Mouse (Mus musculus) kidney, embryonic 14.5 days (tissue): Measurements from ENCODE around the gene Dhx33. TPM values are rescaled to one million over a fixed set of nuclear protein-coding genes. Genes with fewer than 3 reads are reported as not detected.
A peak's percentile ranks its signal among the peaks of the same experiment; 100 is the strongest.

Experiments used
- ATAC-seq: fragments of 200-750 bp; cut with Nextera tagmentation; 2 replicates; pipeline ENCODE4 v1.8.0; 2017; ENCODE audit warnings: moderate number of reproducible peaks, mild to moderate bottlenecking, moderate TSS enrichment, moderate library complexity; ENCODE audit not compliant: low FRiP score, low TSS enrichment
- H3K27ac ChIP-seq: fragments of 300-500 bp; sonication (generic); 2 replicates; pipeline ENCODE4 v1.5.1; 2014; ENCODE audit warnings: low read depth, mild to moderate bottlenecking, low read length, moderate library complexity, mixed read lengths
- H3K27me3 ChIP-seq: fragments of 300-500 bp; sonication (generic); 2 replicates; pipeline ENCODE4 v1.6.1; 2014; ENCODE audit warnings: mild to moderate bottlenecking, low read length; ENCODE audit not compliant: control insufficient read depth, insufficient read depth
- H3K36me3 ChIP-seq: fragments of 300-500 bp; sonication (generic); 2 replicates; pipeline ENCODE4 v1.6.1; 2014; ENCODE audit warnings: low read length, mixed read lengths; ENCODE audit not compliant: control insufficient read depth, insufficient read depth
- H3K4me1 ChIP-seq: fragments of 300-500 bp; sonication (generic); 2 replicates; pipeline ENCODE4 v1.6.1; 2014; ENCODE audit warnings: low read length, mixed read lengths; ENCODE audit not compliant: control insufficient read depth, insufficient read depth
- H3K4me2 ChIP-seq: fragments of 300-500 bp; sonication (generic); replicated peaks from 2 replicates; pipeline ENCODE4 v1.6.1; 2014; ENCODE audit warnings: low read depth, mild to moderate bottlenecking, low read length
- H3K4me3 ChIP-seq: fragments of 300-500 bp; sonication (generic); 2 replicates; pipeline ENCODE4 v1.5.1; 2014; ENCODE audit warnings: mild to moderate bottlenecking, low read length
- H3K9ac ChIP-seq: fragments of 300-500 bp; sonication (generic); 2 replicates; pipeline ENCODE4 v1.6.1; 2014; ENCODE audit warnings: low read depth, mild to moderate bottlenecking, low read length, moderate library complexity
- H3K9me3 ChIP-seq: fragments of 300-500 bp; sonication (generic); 2 replicates; pipeline ENCODE4 v1.6.1; 2016; ENCODE audit warnings: low read length; ENCODE audit not compliant: control insufficient read depth
- WGBS: fragments of 180-500 bp; shearing (Covaris S2); extraction: QIAGEN DNeasy Blood & Tissue Kit; methylation state at CpG from one replicate; pipeline ENCODE4 v1.1.7; 2014; 5-methylcytosine and 5-hydroxymethylcytosine counted together
- polyA plus RNA-seq: library from polyadenylated mRNA; unstranded; fragments of >200 nt; fragmentation: Nextera tagmentation; extraction: Ambion mirVana; gene quantifications from 2 replicates; pipeline ENCODE4 v1.2.1, GENCODE M21; 2014

Gene Dhx33
- polyA plus RNA-seq, 1 experiment from 2014 or later = 29.9 TPM

DNA sequence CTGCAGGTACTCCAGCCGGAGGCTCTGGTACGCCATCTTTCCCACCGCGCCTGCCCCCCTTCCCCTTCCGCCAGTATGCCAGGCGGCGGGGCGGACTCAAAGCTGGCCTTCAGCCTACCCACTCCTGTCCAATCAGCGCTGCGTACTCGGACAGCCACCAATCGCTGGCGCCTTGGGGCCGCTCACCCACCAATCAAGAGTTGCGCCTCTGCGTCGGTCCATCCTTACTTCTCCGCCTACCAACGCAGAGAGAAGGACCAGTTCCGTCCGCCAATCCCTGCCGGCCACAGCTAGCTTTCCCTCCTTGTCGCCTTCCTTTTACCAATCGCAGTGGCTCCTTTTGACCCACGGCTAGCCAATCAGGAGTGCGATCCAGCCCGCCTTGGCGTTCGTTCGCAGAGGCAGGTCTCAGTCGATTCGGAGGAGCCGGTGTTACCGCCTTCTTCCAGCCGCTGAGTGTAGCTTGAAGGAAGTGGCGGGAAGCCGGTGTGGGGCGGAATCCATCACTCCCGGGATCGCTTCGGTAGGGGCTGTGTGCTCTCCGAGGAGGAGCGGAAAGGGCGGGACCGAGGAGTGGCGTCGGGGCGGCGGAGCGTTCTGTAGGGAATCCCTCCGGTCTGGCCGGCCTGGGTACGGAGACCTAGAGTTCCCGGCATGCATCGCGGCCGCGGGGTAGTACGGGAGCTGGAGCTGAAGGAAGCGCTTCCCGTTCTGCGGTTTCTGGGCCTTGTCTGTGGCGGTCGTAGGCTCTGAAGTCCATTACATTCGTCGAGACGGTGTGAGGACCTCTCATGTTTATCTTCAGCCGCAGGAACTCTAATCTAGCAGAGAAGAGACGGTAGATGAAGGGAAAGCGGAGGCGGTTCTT is 15.2 kb upstream of the Dhx33 start, which contains the start of the genes Mis12 and Derl2:
TSS of gene Mis12 (plus strand) at position 411 of the 868 bp plus-strand sequence.
TSS of gene Derl2 (minus strand) at position 641 of the 868 bp plus-strand sequence.
- ATAC-seq = peak; percentile 100

DNA sequence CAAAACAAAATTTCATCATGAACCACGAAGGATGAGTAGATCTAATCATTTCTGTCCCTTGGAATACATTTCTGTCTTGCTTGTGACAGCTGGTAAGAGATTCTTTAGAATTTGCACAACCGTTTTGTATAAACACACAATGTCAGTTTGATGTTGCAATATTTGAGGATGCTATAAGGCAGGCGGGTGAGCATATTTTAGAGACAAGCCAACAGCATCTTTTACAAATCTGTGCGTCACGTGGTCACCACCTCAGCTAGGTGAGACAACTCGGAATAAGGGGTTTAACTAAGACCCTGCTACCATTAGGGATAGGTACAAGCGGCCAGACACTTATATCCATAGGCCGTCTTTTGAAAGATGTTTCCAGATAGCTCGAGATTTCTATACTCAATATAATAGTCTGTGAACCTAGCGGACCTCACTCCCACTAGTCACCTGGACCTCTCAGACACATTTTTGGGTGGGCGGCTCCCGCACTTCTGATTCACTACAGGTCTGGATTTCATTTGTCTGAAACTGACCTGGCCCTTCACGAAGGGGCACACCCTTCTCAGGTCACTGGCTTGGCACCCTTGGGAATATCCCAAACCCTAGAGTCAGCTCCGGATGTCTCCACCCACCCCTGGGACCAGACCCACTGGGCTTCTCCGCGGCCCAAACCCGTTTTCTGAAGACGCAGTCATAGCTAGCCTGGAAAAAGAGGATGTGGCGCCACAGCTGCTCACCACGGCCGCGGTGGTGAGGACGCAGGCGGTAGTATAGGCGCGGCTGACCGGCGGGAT is 14.4 kb upstream of the Dhx33 start:
- Histone ChIP-seq H3K9me3 (no peaks in the 10 kb centered on the region), H3K27ac (peak overlapping the region; percentile 59; the same call in 1 of the 2 replicates), H3K4me3 (peak overlapping the region; percentile 85), H3K4me2 (peak overlapping the region; percentile 79), H3K36me3 (peaks cover 25% of the 10 kb centered on the region; the same call in 1 of the 2 replicates), H3K27me3 (no peaks in the 10 kb centered on the region), H3K4me1 (peaks cover 10% of the 10 kb centered on the region; the same call in 1 of the 2 replicates), H3K9ac (peak overlapping the region; percentile 88)
- 4% methylated on average over 28 of the region's 28 CpGs for WGBS
- peak; percentile 41 for ATAC-seq

More for the DNA sequence above, 15.2 kb upstream of the Dhx33 start, which contains the start of the genes Mis12 and Derl2:
- peak within 1 kb of the TSS; percentile 88 for H3K27ac ChIP-seq
- peaks cover 23% of the 10 kb centered on the region; the same call in 1 of the 2 replicates for H3K36me3 ChIP-seq
- no peaks in the 10 kb centered on the region for H3K27me3 ChIP-seq
- H3K4me2 ChIP-seq = peak within 1 kb of the TSS; percentile 88
- peaks cover 10% of the 10 kb centered on the region; the same call in 1 of the 2 replicates for H3K4me1 ChIP-seq
- H3K9ac ChIP-seq = peak within 1 kb of the TSS; percentile 88
- no peaks in the 10 kb centered on the region for H3K9me3 ChIP-seq
- WGBS = under 1% methylated on average over 71 of the region's 71 CpGs
- peak within 1 kb of the TSS; percentile 85 for H3K4me3 ChIP-seq

DNA sequence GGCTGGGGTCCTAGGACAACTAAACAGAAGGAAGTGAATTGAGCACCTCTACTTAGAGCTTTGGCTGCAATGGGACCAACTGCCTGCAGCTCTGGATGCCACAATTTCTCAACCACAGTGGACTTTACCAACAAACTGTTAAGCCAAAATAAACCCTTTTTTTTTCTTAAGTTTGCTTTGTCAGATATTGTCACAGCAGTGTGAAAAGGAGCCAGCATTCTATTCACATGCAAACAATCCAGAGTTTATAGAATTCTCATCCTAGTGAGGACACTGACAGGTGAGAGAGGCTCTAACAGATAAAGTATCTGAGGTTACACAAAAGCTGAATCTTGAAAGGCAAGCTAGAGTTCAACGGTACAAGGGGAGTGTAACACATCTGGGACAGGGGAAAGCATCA is 12.8 kb upstream of the Dhx33 start:
- peaks cover 28% of the 10 kb centered on the region for H3K36me3 ChIP-seq
- H3K4me3 ChIP-seq = no peak overlapping the region

DNA sequence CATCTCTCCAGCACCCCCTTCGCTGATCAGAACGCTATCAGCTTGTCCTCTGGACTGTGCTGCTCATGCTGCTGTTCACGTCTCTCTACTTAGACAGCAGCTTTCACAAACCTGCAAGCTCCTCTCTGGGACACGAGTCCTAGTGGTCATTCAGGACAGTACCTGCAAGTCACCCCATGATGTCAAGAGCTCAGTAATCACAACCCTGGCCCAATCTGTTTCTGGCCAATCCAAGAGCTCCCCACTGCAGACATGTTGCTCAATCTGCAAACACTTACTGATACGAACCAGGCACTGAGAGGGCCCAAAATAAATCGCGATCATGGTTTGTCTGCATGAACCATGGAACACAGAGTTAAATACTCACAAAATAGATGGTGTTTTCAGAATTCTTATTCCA is 8.5 kb upstream of the Dhx33 start:
- Histone ChIP-seq H3K9ac (no peak overlapping the region), H3K27ac (no peak overlapping the region), H3K36me3 (peaks cover 54% of the 10 kb centered on the region), H3K9me3 (no peaks in the 10 kb centered on the region), H3K4me1 (no peaks in the 10 kb centered on the region), H3K4me2 (no peak overlapping the region), H3K27me3 (no peaks in the 10 kb centered on the region), H3K4me3 (no peak overlapping the region)
- no peak for ATAC-seq
- 98% methylated on average over 7 of the region's 7 CpGs for WGBS

More for the DNA sequence above, 12.8 kb upstream of the Dhx33 start:
- ATAC-seq = no peak
- no peak overlapping the region for H3K27ac ChIP-seq
- H3K9me3 ChIP-seq = no peaks in the 10 kb centered on the region
- H3K9ac ChIP-seq = no peak overlapping the region
- 89% methylated on average over 1 of the region's 1 CpGs for WGBS
- peaks cover 10% of the 10 kb centered on the region; the same call in 1 of the 2 replicates for H3K4me1 ChIP-seq
- no peak overlapping the region for H3K4me2 ChIP-seq
- no peaks in the 10 kb centered on the region for H3K27me3 ChIP-seq

DNA sequence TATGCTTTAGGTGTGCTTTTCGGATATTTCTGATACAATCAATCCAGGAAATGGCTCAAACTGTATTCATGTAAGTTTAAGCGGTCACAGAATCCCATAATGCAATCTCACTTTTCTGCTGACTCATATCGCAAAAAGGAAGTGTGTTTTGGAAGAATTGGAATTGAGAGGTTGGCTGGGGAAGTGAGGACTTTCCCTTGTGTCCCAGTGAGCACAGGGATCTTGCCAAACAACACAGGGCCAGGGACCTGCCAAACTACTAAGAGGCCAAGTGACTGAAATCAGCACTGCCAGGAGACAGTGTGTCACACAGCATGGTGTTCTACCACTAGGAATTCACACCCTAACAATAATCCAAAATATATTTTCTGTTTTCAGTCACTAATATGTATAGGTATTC is 4.1 kb upstream of the Dhx33 start:
- Histone ChIP-seq H3K4me2 (no peak overlapping the region), H3K9ac (no peak overlapping the region), H3K27ac (no peak overlapping the region), H3K9me3 (no peaks in the 10 kb centered on the region), H3K27me3 (no peaks in the 10 kb centered on the region), H3K4me1 (peaks cover under 1% of the 10 kb centered on the region; the same call in 1 of the 2 replicates), H3K4me3 (no peak overlapping the region), H3K36me3 (peaks cover 40% of the 10 kb centered on the region)
- 94% methylated on average over 3 of the region's 3 CpGs for WGBS
- no peak for ATAC-seq

DNA sequence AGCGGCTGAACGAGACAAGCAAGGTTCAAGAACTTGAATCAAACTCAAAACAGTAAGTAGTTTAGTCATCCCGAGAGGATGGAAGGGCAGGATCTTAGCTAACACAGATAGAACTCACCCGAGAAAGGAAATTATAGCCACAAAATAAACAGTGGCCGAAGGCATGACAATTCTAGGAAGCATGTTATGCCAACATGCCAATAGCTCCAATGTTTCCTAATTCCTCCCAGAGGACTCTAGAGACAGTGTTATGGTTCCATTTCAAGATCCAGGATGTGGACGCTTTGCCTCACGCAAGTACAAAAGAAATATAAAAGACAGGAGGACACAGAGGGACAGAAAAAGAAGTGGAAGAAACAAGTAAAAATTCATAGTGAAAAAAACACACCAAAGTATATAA is 3.6 kb upstream of the Dhx33 start:
- Histone ChIP-seq H3K9me3 (no peaks in the 10 kb centered on the region), H3K4me3 (no peak overlapping the region), H3K4me1 (peaks cover 6% of the 10 kb centered on the region), H3K9ac (no peak overlapping the region), H3K4me2 (no peak overlapping the region), H3K27me3 (no peaks in the 10 kb centered on the region), H3K27ac (no peak overlapping the region), H3K36me3 (peaks cover 38% of the 10 kb centered on the region)
- ATAC-seq = no peak
- 86% methylated on average over 7 of the region's 7 CpGs for WGBS

DNA sequence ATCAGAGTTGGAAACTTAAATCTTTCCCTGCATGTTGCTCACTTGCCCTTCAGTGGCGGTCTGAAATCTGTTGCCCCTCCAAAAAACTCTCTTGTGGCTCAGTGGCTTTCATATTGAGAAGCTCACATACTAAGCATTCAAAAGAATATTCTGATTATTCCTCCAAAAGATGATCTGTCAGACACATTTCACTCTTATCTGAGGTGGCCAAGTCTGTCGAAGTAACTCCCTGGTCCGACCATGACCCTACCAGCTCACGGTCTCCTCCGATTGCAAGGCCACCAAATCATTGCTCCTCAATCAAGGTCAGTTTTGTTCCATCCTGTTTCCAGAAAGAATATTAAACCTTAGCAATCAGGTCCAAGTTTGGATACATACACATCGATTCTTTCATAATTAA is 2.8 kb upstream of the Dhx33 start:
- peaks cover 8% of the 10 kb centered on the region for H3K4me1 ChIP-seq
- H3K9me3 ChIP-seq = no peaks in the 10 kb centered on the region
- no peaks in the 10 kb centered on the region for H3K27me3 ChIP-seq
- no peak overlapping the region for H3K9ac ChIP-seq
- no peak overlapping the region for H3K4me3 ChIP-seq
- H3K27ac ChIP-seq = no peak overlapping the region
- ATAC-seq = no peak
- 97% methylated on average over 6 of the region's 6 CpGs for WGBS
- H3K36me3 ChIP-seq = peaks cover 31% of the 10 kb centered on the region
- H3K4me2 ChIP-seq = no peak overlapping the region

DNA sequence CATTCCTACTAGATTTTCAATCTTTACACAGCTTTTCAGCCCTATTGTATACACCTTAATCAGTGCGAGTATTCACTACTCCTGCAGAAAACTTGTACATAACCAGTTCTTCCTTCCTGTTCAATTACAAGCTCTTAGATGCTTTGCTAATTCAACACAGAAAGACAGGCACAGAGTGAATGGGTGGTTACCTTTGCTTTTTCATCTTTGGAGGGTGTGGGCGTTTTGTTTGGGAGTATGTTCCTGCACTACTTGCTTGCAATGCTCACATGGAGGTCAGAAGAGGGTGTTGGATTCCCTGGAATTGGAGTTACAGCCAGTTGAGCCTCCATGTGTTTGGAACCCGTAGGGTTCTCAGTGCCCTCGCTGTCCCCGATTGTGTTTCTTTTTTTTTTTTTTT is 809 bp upstream of the Dhx33 start:
- Histone ChIP-seq H3K27ac (no peak overlapping the region; the same call in 1 of the 2 replicates), H3K9ac (peak overlapping the region; percentile 44; the same call in 1 of the 2 replicates)
- WGBS = 65% methylated on average over 5 of the region's 5 CpGs

More for the DNA sequence above, 809 bp upstream of the Dhx33 start:
- H3K9me3 ChIP-seq = no peaks in the 10 kb centered on the region
- peaks cover 8% of the 10 kb centered on the region for H3K4me1 ChIP-seq
- H3K4me3 ChIP-seq = peak overlapping the region; percentile 88; the same call in 1 of the 2 replicates
- peaks cover 22% of the 10 kb centered on the region for H3K36me3 ChIP-seq
- peak overlapping the region; percentile 47 for H3K4me2 ChIP-seq
- no peaks in the 10 kb centered on the region for H3K27me3 ChIP-seq
- no peak for ATAC-seq
